Mouse (Mus musculus) ovary, adult 10 weeks (tissue): ENCODE data around the gene Gm5938. TPM values are rescaled to one million over a fixed set of nuclear protein-coding genes. Genes with fewer than 3 reads are reported as not detected.

Source experiments
- polyA plus RNA-seq: library from polyadenylated mRNA; stranded (reverse); fragments of 350-450 nt; fragmentation: Illumina TruSeq; extraction: RNeasy Lipid Tissue Mini Kit (QIAGEN cat#74804); gene quantifications from one replicate; pipeline ENCODE4 v1.2.3, GENCODE M21; 2014

The Gm5938 gene
- polyA plus RNA-seq, result not detected

GRCm38 (mm10) chrX:78125167-78125566, at the start of gene Gm5938:
Gm5938 (plus strand) TSS chrX:78125467.

GRCm38 (mm10) chrX:78091274-78091673, 34.0 kb upstream of the Gm5938 start, which contains the start of gene Obp1a:
Obp1a (minus strand) TSS chrX:78091374.

Other genes with a start within 250 kb of the Gm5938 start
- gene 5430402E10Rik, start 200.4 kb upstream of the Gm5938 start, polyA plus RNA-seq, result not detected
- not detected for gene Obp1a, start 34.1 kb upstream of the Gm5938 start, polyA plus RNA-seq
- gene Obp1b, start 61.3 kb downstream of the Gm5938 start, polyA plus RNA-seq, result not detected
- not detected for gene Gm14743, start 120.5 kb downstream of the Gm5938 start, polyA plus RNA-seq
- gene 4930480E11Rik, start 244.2 kb downstream of the Gm5938 start, polyA plus RNA-seq, result not detected